Mouse (Mus musculus) limb, embryonic 13.5 days (tissue): Measurements from ENCODE around the gene Lcorl. TPM values are rescaled to one million over a fixed set of nuclear protein-coding genes. Genes with fewer than 3 reads are reported as not detected.
A peak's percentile ranks its signal among the peaks of the same experiment; 100 is the strongest.

ENCODE experiments used
- ATAC-seq: fragments of 200-750 bp; cut with Nextera tagmentation; 2 replicates; pipeline ENCODE4 v1.8.0; 2017; ENCODE audit warnings: low read depth, moderate number of reproducible peaks, moderate TSS enrichment; ENCODE audit not compliant: low FRiP score
- H3K27ac ChIP-seq: fragments of 300-500 bp; sonication (generic); 2 replicates; pipeline ENCODE4 v1.5.1; 2015; ENCODE audit warnings: inconsistent platforms, mild to moderate bottlenecking, moderate library complexity
- H3K27me3 ChIP-seq: fragments of 300-500 bp; sonication (generic); 2 replicates; pipeline ENCODE4 v1.6.1; 2015; ENCODE audit warnings: mild to moderate bottlenecking, inconsistent platforms
- H3K36me3 ChIP-seq: fragments of 300-500 bp; sonication (generic); 2 replicates; pipeline ENCODE4 v1.6.1; 2015; ENCODE audit warnings: inconsistent platforms, mild to moderate bottlenecking, moderate library complexity
- H3K4me1 ChIP-seq: fragments of 300-500 bp; sonication (generic); 2 replicates; pipeline ENCODE4 v1.6.1; 2015; ENCODE audit warnings: inconsistent platforms
- H3K4me2 ChIP-seq: fragments of 300-500 bp; sonication (generic); replicated peaks from 2 replicates; pipeline ENCODE4 v1.6.1; 2015; ENCODE audit warnings: inconsistent platforms, mild to moderate bottlenecking, moderate library complexity
- H3K4me3 ChIP-seq: fragments of 300-500 bp; sonication (generic); 2 replicates; pipeline ENCODE4 v1.5.1; 2015; ENCODE audit warnings: moderate library complexity, mild to moderate bottlenecking, inconsistent platforms
- H3K9ac ChIP-seq: fragments of 300-500 bp; sonication (generic); 2 replicates; pipeline ENCODE4 v1.6.1; 2015; ENCODE audit warnings: mild to moderate bottlenecking, inconsistent platforms
- H3K9me3 ChIP-seq: fragments of 300-500 bp; sonication (generic); 2 replicates; pipeline ENCODE4 v1.6.1; 2016; ENCODE audit warnings: inconsistent platforms
- WGBS: fragments of 180-500 bp; shearing (Covaris S2); methylation state at CpG from one replicate; pipeline ENCODE4 v1.1.7; 2015; 5-methylcytosine and 5-hydroxymethylcytosine counted together
- polyA plus RNA-seq: library from polyadenylated mRNA; unstranded; fragments of >200 nt; fragmentation: Nextera tagmentation; extraction: Ambion mirVana; gene quantifications from 2 replicates; pipeline ENCODE4 v1.2.1, GENCODE M21; 2015

Gene Lcorl
- polyA plus RNA-seq, 1 experiment from 2014 or later, result 25.4 TPM

DNA sequence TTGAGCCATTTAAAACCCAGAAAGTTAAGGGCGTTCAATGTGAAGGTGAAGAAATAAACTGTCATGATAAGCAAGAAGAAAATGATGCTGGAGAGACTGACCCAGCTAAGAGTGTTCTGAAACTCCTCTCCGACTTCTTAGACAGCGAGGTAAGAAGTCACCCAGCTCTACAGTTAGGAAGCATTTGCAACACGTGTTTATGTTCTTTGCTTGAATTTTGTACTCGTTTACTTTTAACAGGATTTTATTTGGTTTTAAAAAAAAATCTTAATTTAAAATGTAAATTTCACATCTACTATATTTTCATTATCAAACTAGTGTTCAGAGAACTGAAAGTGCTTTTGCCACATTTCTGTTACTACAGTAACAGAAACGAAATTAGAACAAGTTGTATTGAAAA lies 165.7 kb downstream of the Lcorl start:
- H3K36me3 ChIP-seq, result peaks cover 18% of the 10 kb centered on the region
- ATAC-seq, result no peak
- 89% methylated on average over 6 of the region's 6 CpGs for WGBS
- H3K27ac ChIP-seq, result no peak overlapping the region
- no peak overlapping the region for H3K4me2 ChIP-seq
- no peaks in the 10 kb centered on the region for H3K4me1 ChIP-seq
- H3K27me3 ChIP-seq, result no peaks in the 10 kb centered on the region
- H3K4me3 ChIP-seq, result no peak overlapping the region
- H3K9ac ChIP-seq, result no peak overlapping the region
- no peaks in the 10 kb centered on the region for H3K9me3 ChIP-seq

- Histone ChIP-seq H3K4me1 (no peaks in the 10 kb centered on the region), H3K27ac (no peak overlapping the region), H3K9me3 (no peaks in the 10 kb centered on the region), H3K27me3 (no peaks in the 10 kb centered on the region), H3K9ac (no peak overlapping the region), H3K4me2 (no peak overlapping the region), H3K36me3 (peaks cover 16% of the 10 kb centered on the region), H3K4me3 (no peak overlapping the region)
- 67% methylated on average over 2 of the region's 2 CpGs for WGBS
- ATAC-seq, result no peak
These were observed 166.6 kb downstream of the Lcorl start for GRCm38 (mm10) chr5:45690802-45691201.

DNA sequence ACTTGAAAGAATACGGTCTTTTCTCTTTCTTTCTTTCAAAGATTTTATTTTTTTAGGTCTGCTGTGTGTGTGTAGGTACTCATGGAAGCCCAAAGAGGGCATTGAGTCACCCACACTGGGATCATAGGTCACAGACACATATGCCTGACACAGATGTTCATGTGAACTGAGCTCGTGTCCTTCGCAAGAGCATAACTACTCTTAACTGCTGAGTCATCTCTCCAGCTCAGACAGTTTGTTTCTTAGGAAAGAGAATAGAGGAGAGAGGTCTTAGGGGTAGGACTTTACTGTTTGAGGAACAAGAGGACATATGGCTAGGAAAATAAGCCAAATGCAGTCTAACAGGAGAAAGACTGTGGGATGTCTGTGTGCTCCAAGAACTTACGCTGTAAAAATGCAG lies 168.3 kb downstream of the Lcorl start:
- 91% methylated on average over 4 of the region's 4 CpGs for WGBS
- H3K9ac ChIP-seq, result no peak overlapping the region
- H3K4me2 ChIP-seq, result no peak overlapping the region
- no peak overlapping the region for H3K27ac ChIP-seq
- H3K4me3 ChIP-seq, result no peak overlapping the region
- H3K36me3 ChIP-seq, result peaks cover 27% of the 10 kb centered on the region
- H3K9me3 ChIP-seq, result no peaks in the 10 kb centered on the region
- no peaks in the 10 kb centered on the region for H3K27me3 ChIP-seq
- ATAC-seq, result no peak
- H3K4me1 ChIP-seq, result no peaks in the 10 kb centered on the region

- Histone ChIP-seq H3K36me3 (peaks cover 31% of the 10 kb centered on the region), H3K4me1 (no peaks in the 10 kb centered on the region), H3K9me3 (no peaks in the 10 kb centered on the region), H3K9ac (no peak overlapping the region), H3K4me3 (no peak overlapping the region), H3K4me2 (no peak overlapping the region), H3K27ac (no peak overlapping the region), H3K27me3 (no peaks in the 10 kb centered on the region)
- 94% methylated on average over 3 of the region's 3 CpGs for WGBS
- no peak for ATAC-seq
These were observed 171.2 kb downstream of the Lcorl start for GRCm38 (mm10) chr5:45686223-45686622.

GRCm38 (mm10) chr5:45685243-45685642 lies 172.2 kb downstream of the Lcorl start:
- H3K36me3 ChIP-seq, result peaks cover 34% of the 10 kb centered on the region
- no peak for ATAC-seq
- no peak overlapping the region for H3K9ac ChIP-seq
- H3K9me3 ChIP-seq, result no peaks in the 10 kb centered on the region
- no peaks in the 10 kb centered on the region for H3K27me3 ChIP-seq
- no peak overlapping the region for H3K4me2 ChIP-seq
- no peaks in the 10 kb centered on the region for H3K4me1 ChIP-seq
- WGBS, result 94% methylated on average over 2 of the region's 2 CpGs
- no peak overlapping the region for H3K27ac ChIP-seq
- H3K4me3 ChIP-seq, result no peak overlapping the region

- no peak overlapping the region for H3K9ac ChIP-seq
- no peak overlapping the region for H3K4me3 ChIP-seq
- no peak overlapping the region for H3K27ac ChIP-seq
- peaks cover 30% of the 10 kb centered on the region for H3K36me3 ChIP-seq
- WGBS, result 88% methylated on average over 1 of the region's 1 CpGs
- no peak overlapping the region for H3K4me2 ChIP-seq
- H3K9me3 ChIP-seq, result no peaks in the 10 kb centered on the region
- no peaks in the 10 kb centered on the region for H3K27me3 ChIP-seq
- no peak for ATAC-seq
- H3K4me1 ChIP-seq, result no peaks in the 10 kb centered on the region
These were observed 174.0 kb downstream of the Lcorl start for GRCm38 (mm10) chr5:45683388-45683787.

- H3K4me2 ChIP-seq, result no peak overlapping the region
- no peaks in the 10 kb centered on the region for H3K4me1 ChIP-seq
- no peaks in the 10 kb centered on the region for H3K9me3 ChIP-seq
- no peak overlapping the region for H3K9ac ChIP-seq
- ATAC-seq, result no peak
- no peak overlapping the region for H3K27ac ChIP-seq
- H3K27me3 ChIP-seq, result no peaks in the 10 kb centered on the region
- no peak overlapping the region for H3K4me3 ChIP-seq
- H3K36me3 ChIP-seq, result peaks cover 39% of the 10 kb centered on the region
These were observed 177.5 kb downstream of the Lcorl start for GRCm38 (mm10) chr5:45679955-45680354.

GRCm38 (mm10) chr5:45677639-45678038 lies 179.8 kb downstream of the Lcorl start:
- no peak for ATAC-seq
- 81% methylated on average over 4 of the region's 4 CpGs for WGBS

GRCm38 (mm10) chr5:45675032-45675431 lies 182.4 kb downstream of the Lcorl start:
- Histone ChIP-seq H3K4me3 (no peak overlapping the region), H3K9ac (no peak overlapping the region), H3K27me3 (no peaks in the 10 kb centered on the region), H3K4me1 (peaks cover 8% of the 10 kb centered on the region), H3K9me3 (no peaks in the 10 kb centered on the region), H3K36me3 (peaks cover 20% of the 10 kb centered on the region), H3K4me2 (no peak overlapping the region), H3K27ac (no peak overlapping the region)
- ATAC-seq, result no peak
- 100% methylated on average over 1 of the region's 1 CpGs for WGBS

More at GRCm38 (mm10) chr5:45677639-45678038, 179.8 kb downstream of the Lcorl start:
- Histone ChIP-seq H3K4me2 (no peak overlapping the region), H3K9ac (no peak overlapping the region), H3K27ac (no peak overlapping the region), H3K4me1 (no peaks in the 10 kb centered on the region), H3K36me3 (peaks cover 27% of the 10 kb centered on the region), H3K27me3 (no peaks in the 10 kb centered on the region), H3K9me3 (no peaks in the 10 kb centered on the region), H3K4me3 (no peak overlapping the region)

- no peaks in the 10 kb centered on the region for H3K27me3 ChIP-seq
- H3K4me3 ChIP-seq, result peak overlapping the region; percentile 83
- H3K36me3 ChIP-seq, result peaks cover 5% of the 10 kb centered on the region
- H3K4me1 ChIP-seq, result peaks cover 13% of the 10 kb centered on the region
- no peak overlapping the region for H3K9ac ChIP-seq
- H3K27ac ChIP-seq, result no peak overlapping the region
- 58% methylated on average over 5 of the region's 5 CpGs for WGBS
- ATAC-seq, result no peak
- peak overlapping the region; percentile 85 for H3K4me2 ChIP-seq
- no peaks in the 10 kb centered on the region for H3K9me3 ChIP-seq
These were observed 186.4 kb downstream of the Lcorl start for GRCm38 (mm10) chr5:45670894-45671494.

- WGBS, result under 1% methylated on average over 13 of the region's 13 CpGs
- Histone ChIP-seq H3K4me3 (peak overlapping the region; percentile 83), H3K9ac (peak overlapping the region; percentile 82), H3K4me1 (peaks cover 13% of the 10 kb centered on the region), H3K9me3 (no peaks in the 10 kb centered on the region), H3K36me3 (no peaks in the 10 kb centered on the region; the same call in 1 of the 2 replicates), H3K4me2 (peak overlapping the region; percentile 85), H3K27me3 (no peaks in the 10 kb centered on the region), H3K27ac (peak overlapping the region; percentile 85)
- no peak for ATAC-seq
These were observed 187.1 kb downstream of the Lcorl start for GRCm38 (mm10) chr5:45670280-45670670.

- Histone ChIP-seq H3K9ac (peak within 1 kb of the TSS; percentile 84), H3K4me1 (peaks cover 13% of the 10 kb centered on the region), H3K27me3 (no peaks in the 10 kb centered on the region), H3K4me2 (peak within 1 kb of the TSS; percentile 85), H3K36me3 (no peaks in the 10 kb centered on the region), H3K27ac (peak within 1 kb of the TSS; percentile 85), H3K4me3 (peak within 1 kb of the TSS; percentile 83), H3K9me3 (no peaks in the 10 kb centered on the region)
- peak; percentile 100 for ATAC-seq
- WGBS, result under 1% methylated on average over 66 of the region's 66 CpGs
These were observed 187.7 kb downstream of the Lcorl start, which contains the start of gene Ncapg for GRCm38 (mm10) chr5:45669598-45670279. Gene Ncapg (plus strand): TSS chr5:45669919.
